Mouse (Mus musculus) urinary bladder, postnatal 4 days (tissue): ENCODE measurements around the gene Pfkfb2.

Experiments used
- DNase-seq, 2 experiments: peaks; one replicate each; pipeline ENCODE4 v3.0.0; 2021 to 2022; ENCODE audit warnings: low spot score in 2 of 2

Pfkfb2 gene

DNA sequence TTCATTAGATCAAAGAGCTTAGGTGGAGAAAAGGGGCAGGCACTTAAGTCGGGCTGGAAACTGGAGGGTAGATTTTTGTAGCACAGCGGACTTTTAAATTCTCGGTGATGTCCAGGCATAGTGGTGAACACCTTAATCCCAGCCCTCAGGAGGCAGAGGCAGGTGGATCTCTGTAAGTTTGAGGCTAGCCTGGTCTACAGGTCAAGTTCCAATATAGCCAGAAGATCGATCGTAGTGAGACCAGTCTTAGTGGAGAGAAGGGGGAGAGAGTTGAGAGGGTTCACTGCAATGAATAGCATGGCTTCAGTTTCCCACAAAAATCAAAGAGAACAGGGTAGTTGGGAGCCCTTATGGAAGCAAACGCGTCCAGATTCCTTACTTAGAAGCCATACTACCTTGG lies 8.9 kb upstream of the Pfkfb2 start:
- DNase-seq, result no peak

DNA sequence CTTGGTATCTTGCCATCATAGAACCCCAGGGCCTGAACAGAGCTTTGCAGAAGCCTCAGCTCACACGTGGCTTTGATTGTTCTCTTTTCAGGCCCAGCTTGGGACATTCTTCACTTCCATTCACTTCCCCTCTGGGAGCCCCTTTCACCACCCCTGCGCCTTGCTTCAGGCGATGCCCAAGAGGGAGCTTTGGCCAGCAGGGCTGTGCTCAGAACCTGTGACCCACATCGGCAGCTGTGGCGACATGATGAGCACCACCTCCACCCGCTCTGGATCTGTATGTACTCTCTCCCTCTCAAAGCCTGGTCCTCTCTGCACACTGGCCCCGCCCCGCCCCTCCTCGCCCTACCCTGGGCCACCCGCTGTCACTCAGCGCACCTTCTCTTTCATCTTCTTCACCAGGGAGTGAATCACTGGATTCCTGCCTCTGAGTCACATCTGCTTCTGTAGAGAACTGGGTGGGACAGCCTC lies 8.4 kb upstream of the Pfkfb2 start:
- no peak for DNase-seq

DNA sequence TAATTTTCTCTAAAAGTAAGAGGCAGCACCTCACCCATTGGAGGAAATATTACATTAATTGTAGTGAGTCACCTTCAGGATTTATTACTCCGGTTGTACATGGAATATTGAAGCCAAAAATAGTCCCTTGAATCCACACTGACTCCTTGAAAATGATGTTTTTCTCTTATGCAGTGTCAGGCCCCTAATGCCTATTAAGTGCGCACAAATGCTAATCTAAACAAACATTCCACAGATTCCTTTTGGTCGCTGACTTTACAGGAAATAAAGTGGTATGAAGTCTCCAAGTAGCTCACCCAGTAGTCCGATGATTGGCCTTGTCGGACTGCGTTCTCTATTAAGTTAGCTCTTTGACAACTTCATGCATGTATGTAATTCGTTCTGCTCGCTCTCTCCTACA lies 5.8 kb upstream of the Pfkfb2 start:
- no peak for DNase-seq

DNA sequence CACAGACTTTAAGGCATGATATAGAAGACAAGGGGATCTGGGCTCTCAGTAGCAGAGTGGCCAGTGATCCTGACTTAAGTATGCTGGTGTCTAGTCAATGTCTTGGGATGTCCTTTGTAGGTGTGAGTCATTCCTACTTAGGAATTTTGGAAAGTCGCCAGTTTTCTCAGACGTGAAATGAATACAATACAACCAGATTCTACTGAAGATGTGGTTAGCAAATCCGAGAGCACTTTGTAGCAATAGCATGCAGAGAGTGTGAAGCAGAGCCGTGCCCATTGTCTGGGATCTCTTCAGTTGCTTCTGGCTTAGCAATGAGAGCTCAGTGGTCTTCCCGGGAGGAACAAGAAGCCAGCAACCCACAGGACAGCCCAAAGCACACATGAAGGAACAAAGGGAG lies 5.4 kb upstream of the Pfkfb2 start:
- no peak for DNase-seq

DNA sequence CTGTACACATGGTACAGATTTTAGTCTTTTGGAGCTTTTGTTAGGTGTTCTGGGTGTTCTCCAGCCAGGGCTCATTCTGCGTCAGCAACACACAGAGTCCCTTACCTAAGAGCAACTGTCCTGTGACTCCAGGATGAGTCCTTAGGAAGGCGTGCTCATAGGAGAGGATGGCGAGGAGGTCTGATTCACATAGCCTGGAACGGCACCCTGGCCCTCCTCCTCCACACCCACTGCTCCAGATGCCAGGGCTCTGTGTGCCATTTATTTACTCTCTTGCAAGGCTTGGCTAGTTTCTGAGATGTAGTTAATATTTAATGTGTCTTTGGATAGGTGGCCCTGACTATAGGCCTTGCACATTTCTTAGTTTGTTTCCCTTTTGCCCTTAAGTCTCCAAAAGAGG lies 4.6 kb upstream of the Pfkfb2 start:
- DNase-seq, result no peak

DNA sequence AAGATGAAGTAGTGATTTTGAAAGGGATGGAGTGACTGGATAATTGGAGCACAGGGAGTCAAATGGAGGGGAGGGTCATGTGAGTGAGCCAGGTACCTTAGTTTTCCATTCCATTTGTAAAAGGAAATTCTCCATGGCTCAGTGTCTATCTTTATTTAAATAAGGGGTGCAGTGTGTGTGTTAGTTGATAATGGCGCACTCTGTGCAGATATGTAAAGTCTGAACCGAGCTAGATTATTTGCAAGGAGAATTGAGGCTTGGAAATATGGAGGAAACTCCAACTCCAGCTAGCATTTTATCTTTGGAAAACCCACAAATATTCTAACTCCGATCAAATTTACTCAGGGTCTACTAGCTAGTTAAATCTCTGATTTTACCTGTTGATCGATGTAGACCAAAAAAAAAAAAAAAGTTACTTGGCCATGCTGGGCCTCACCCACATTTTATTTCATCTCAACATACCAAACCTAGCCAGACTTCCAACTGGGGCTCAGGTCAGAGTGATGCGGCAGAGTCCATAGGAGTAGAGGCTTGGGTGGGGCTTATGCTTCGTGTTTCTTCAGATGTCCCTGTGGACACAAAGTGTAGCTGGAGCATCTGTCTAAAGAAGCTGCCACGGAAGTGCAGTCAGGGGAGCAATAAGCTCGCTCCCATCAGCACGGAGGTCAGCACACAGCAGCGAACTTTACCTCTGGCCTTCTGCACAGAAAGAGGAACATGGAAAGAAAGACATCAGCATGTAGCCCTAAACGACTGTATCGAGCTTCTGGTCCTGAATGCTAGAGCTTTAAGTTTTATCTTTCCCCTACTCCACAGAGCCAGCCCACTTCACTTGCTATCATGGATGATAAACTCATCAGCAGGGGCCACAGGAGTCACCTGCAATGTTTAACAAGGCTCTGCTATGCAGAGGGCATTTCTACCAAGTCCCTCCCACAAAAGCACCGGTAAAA lies 3.9 kb upstream of the Pfkfb2 start:
- DNase-seq, result no peak

DNA sequence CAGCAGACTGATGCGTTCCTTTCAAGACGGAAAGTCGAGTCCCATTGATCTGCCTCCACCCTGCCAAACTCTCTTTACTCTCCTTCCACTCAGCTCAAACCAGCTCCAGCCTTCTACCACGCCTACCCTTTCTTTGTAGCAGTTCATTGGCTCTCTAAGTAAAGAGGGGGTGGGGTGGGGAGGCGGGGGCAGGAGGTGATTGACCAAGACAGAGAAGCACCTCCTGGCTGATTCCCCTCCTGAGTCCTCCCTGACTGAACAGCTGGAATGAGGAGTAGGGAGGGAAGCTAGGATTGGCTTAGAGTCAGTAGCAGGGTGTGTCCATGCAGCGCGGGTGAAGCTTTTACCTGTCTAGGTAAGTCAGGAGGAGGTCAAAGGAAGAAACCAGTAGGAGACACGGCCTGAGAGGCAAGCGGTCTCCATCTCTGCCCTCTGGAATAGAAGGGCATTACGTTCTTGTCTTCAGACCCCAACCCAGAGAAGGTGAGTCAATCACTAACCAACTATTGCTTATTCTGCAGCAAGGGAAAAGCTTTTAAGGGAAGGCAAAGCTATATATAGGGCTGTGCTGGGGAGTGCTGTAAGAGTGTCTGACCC lies 2.8 kb upstream of the Pfkfb2 start, which contains the start of gene AA986860:
Gene AA986860 (plus strand): TSS at position 236 of the 597 bp plus-strand sequence.
- no peak for DNase-seq

DNA sequence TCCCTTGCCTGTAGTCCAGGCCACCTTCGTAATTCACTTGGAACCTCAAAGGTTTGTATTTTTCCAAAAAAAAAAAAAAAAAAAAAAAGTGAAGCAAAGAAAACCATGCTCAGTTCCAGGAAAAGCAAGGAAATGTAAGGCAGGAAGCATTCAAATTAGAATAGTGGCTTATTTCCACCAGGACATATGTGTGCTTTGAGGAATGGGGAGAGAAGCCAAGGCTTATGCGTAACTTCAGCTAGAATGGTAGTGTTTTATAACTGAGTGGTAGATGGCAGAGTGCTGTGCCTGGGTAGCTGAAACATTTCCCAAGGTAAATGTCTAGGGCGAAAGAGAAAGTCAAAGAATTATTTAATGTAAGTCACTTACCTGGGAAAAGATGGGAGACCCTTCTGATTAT lies 345 bp downstream of the Pfkfb2 start:
- DNase-seq, result no peak

DNA sequence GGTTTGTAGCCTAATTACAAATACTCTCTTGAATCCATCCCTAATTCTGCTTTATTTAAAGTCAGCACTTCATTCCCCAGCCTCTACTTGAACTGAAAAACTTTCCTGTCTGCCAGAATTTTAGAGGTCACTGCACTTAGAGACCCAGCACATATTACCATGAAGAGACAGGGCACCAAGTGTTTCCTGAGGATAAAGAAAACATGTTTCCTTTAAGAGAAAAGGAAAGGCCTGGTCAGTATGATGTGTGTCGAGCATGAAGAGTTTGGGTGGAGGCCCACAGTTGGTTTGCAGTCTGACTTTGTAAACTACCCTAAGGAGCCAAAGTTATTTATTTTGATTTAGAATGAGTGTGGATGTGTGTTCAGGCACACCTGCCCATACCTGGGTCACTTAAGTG lies 983 bp downstream of the Pfkfb2 start:
- no peak for DNase-seq

DNA sequence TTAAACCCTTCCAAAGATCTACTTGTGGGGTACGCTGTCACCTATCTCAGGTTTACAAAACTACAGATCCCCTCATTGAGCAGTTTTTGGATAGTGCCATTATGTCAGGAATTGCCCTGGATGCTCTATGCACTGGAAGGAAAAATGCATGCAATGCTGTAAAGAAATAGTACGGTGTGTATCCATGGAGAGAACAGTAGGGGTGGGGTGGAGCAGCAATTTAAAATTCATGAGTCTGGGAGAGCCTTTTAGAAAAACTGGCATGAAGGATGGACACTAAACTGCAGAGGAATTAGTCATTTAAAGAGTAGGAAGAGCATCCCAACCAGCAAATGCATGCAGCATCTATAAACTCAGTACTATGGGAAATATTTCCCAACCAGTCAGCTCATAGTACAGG lies 2.7 kb downstream of the Pfkfb2 start:
- DNase-seq, result no peak

DNA sequence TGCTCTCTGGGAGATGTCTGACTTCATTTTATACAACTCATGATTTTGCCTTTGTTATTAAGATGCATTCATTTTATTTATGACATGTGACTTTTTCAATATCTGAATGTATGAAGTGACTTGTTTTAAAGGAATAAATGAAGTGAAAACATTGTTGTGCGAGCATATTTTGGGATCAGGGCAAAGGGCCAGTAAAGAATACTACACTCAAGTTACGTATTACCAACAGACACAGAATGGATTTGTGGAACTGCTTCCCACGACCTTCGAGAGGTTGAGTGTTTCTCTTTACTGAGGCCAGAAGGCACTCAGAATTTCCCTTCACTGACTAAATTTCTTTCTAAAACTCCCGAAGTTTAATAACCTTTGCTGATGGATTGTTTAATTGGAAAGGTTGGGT lies 4.8 kb downstream of the Pfkfb2 start:
- DNase-seq, result no peak

DNA sequence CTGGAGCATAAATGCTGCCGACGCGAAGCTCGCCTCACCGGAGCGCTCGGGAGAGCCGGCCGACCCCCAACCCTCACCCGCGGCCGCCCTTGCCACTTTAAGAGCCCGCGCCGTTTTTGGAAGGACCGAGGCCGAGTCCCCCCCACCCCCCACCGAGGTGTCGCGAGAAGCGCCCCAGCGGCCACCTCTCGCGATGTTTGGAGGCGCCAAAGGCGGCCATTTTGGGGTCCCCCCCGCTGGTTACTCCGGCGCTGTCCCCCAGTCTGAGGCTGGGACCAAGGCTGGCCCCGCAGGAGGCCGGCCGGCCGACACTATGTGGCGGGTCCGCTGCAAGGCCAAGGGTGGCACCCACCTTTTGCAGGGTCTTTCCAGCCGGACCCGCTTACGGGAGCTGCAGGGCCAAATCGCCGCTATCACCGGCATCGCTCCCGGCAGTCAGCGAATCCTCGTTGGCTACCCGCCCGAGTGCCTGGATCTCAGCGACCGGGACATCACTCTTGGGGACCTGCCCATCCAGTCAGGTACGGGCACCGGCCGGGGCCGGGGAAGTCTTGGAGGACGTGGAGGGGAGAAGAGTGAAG lies 11.7 kb downstream of the Pfkfb2 start, which contains the start of gene Yod1:
Gene Yod1 (plus strand): TSS at position 37 of the 581 bp plus-strand sequence.
- peak; percentile 88 to 92 for DNase-seq

DNA sequence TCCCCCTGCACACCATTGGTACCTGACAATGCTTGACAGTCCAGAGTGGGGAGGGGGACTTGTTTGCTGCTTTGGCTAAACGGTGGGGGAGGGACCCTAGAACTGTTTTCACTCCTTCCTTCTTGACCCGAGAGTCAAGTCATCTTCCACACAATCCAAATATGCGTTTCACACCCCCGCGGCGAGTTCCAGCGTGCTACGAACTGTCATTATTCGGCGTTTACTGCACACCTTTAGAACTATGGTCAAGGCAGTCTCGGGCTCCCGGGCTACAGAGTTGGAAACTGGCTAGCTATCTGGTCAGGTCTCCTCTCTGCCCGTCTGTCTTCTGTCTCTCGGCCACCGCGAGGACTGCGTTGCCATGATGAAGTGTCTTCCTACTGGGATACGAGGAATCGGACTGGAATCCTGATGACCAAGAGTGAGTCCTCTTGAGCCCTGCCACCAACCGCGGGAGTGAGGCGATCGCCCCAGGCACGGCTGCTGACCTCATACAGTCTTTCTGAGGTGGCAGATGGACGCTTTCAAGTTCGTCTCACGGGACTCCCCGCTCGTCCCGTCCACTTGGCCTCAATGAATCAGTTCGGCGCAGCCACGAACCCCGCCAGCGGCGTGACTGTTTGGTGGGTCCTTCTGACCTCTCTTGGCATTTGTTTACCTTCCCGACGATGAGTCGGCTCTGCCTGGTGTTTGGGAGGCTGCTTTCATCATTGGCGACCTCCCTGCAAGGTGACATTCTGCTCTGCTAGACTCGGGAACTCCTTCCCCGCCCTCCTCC lies 12.4 kb downstream of the Pfkfb2 start:
- no peak for DNase-seq

DNA sequence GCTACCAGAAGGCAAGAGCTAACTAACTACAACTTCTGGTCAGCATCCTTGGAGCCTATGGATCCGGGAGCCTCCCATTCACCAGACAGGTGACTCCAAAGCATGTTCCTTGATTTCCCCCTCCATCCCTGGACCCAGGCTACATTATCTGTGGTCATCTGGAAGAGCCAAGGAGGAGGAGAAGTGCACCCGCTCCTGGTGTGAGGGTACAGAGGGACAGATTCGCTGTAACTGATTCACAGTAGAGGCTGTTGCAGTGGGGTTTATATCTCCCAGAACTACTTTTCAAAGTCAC lies 12.9 kb downstream of the Pfkfb2 start:
- DNase-seq, result no peak

DNA sequence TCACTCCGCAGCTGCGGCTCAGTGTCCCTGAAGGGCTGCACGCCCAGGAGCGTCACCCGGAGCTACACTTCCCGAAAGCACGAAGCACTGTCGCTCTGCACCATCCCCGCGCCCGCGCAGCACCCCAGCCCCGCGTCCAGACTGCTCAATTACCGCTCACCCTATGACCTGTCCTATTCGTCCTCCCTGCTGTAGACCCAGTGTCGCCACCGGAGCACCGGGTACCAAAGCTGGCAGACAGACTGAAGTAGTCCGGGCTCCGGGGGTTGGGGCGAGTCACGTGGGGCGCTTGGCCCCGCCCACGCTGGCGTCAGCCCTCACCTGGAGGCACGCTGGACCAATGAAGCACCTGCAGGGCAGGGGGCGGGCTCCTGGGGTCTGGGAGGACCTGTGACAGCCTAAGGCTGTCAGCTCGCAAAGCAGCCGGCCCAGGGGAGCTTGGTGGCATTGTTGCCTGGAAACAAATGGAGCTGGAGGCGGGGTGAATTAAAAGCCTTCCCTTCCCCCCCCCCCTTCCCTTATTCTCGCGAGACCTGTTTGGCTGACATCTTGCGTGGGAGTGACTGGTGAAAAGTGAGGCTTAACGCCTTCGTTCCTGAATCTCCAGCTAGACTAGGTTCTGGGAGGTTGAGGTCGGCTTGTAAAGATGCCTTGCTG lies 13.4 kb downstream of the Pfkfb2 start, which contains the start of gene Gm29427:
Gene Gm29427 (minus strand): TSS at position 239 of the 657 bp plus-strand sequence.
- DNase-seq, result peak; percentile 87 to 88

DNA sequence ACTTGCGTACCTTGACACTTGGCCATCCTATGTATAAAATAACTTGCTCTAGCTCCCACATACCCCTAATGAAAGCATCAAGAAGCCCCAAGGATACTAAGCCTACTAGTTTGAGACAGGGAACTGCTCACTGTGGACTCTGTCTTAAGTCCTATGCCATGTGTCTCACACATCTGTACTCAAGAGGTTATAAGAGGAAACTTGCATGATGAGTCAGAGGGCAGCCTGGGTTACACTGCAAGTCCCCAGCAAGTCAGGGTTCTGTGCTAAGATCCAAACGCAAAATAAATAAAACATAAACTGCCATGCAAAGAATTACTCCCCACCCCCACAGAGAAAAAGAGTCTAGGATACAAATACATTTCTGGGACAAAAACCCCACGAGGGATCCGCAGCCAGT lies 15.0 kb downstream of the Pfkfb2 start:
- no peak for DNase-seq

DNA sequence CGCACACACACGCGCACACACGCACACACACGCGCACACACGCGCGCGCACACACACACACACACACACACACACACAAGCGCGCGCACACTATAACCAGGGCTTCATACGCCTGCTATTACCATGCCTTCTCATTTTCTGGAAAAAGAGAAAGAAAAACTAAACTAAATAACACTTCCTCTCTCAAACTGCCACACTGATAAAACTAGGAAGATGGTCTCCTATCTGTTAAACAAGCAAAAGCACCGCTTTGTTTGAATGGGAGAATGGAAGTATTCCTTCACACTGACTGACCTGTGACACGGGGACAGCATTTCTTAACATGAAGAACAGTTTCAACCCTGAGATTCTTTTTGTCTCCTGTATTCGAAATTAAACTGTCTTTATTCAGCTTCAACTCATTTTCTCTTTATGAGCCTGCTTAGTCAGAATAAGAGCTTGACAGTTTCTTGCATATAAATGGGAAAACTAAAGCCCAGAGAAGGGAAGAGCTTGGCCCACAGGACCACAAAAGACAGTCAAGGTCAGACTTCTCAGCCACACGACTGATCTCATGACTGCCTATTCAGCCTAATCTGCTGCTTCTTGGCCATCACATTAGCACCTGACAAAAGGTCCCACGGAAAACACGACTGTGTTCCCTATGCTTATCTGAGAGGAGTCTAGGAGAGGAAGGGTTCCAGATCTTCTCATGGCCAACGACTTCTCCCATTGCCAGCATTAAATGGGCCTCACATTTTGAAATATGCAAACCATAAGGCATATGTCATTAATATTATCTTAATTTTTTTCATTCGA lies 18.6 kb downstream of the Pfkfb2 start:
- DNase-seq, result no peak

DNA sequence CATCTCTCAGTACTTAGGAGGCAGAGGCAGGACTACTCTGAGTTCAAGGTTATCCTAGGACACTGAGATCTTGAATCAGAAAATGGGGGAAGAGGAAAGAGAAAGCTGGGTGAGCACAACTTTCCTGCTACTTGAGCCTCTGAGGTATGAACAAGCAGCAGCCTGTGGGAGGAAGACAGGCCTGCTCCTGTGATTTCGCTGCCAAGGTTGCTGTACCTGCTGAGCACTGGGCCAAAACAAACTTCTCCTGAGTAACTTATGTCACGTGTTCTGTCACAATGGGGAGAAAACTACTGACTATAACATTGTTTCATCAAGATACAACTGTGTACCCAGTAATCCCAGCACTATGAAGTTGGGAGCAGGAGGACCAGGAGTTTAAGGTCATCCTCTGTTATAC lies 25.4 kb downstream of the Pfkfb2 start:
- no peak for DNase-seq

DNA sequence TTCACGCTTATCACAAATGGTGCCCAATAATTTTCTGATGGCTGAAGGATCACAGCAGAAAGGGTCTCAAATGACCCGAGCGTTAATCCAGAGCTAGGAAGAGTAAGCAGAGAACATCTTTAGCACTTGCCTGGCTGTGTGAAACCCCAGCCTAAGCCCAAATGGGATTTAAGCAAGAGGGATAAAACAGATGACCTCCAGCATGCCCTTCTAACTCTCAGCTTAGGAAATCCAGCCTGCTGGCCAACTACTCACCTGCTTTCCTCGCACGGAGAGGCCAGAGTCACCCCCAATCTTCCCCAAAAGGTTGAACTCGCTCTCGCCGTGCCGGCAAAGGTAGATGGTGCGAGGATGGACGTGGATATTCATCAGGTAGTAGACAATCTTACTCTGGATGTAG lies 27.1 kb downstream of the Pfkfb2 start:
- DNase-seq, result no peak

DNA sequence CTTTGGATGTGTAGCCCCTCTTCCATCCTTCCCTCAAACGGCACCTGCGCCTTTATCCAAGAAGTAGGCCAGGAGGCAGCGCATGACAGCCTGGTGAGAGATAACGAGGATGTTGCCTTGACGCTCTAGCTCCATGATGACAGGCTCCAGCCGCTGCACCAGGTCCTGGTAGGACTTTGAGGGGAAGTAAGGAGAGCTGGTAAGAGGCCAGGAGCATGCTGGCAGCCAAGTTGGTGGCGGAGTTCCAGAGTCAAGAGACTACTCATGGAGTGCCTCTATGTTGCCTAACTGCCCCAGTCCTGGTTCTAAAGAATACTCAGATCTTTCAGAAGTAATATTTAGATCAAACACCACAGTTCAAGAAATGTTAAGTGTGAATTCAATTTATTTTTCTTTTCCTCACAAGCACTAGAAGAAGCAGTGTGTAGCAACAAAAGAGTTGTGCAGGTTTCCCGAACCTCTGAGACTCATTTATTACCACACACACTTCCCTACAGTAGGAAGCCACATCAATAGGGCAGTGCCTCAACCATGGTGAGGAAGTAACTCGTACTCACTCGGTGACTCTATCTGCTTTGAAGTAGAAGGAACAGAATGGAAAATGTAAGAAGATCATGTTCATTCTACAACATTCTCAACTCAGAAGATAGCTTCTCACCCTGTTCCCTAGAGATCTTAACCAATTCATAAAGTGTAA lies 29.0 kb downstream of the Pfkfb2 start:
- DNase-seq, result peak in 1 of 2 experiments; percentile 15
